Comparison of ENCODE assay signal across 8 mouse cellular contexts in the genomic region with DNA sequence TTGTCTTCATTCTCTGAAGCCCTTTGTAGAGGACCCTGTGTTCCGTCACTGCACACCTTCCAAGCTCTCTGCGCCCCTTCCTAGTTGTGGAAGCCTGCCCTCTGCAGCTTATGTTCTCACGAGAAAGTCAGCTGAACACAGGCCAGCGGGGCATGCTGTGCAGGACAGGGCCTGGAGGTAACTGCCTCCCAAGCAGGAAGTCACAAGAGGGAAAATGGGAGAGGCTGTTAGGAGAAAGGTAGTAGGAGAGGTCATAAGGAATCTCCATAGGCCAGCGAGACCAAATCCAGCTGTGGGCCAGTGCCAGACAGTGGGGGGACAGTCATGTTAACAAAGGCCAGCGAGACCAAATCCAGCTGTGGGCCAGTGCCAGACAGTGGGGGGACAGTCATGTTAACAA. TPM values are rescaled to one million over a fixed set of nuclear protein-coding genes. Genes with fewer than 3 reads are reported as not detected.
DNase-seq lines count a peak whose midpoint lies in the region; ATAC-seq and TF ChIP-seq lines count a peak whose summit lies in the region.
"Not testable (repeated sequence)": the region's sequence is repeated elsewhere in the genome, so short reads cannot be mapped to it uniquely, and the experiment has no call there.

No protein-coding gene starts in this region.

- not testable (repeated sequence) for ATAC-seq in heart, embryonic 11.5 days (replicated peaks; ENCODE audit: insufficient number of reproducible peaks, low FRiP score, low TSS enrichment); heart, postnatal 0 days (ENCODE audit: insufficient read depth, low read depth); hindbrain, embryonic 13.5 days (ENCODE audit: low FRiP score); kidney, embryonic 16.5 days (ENCODE audit: low FRiP score, low TSS enrichment); lung, embryonic 15.5 days (ENCODE audit: borderline replicate concordance, extremely low read depth, low FRiP score, low TSS enrichment)

- not testable (repeated sequence) for H3K4me3 ChIP-seq in heart, embryonic 11.5 days (ENCODE audit: low read depth, low read length); heart, postnatal 0 days (ENCODE audit: low read depth, low read length); hindbrain, embryonic 13.5 days; kidney, embryonic 16.5 days (ENCODE audit: low read length); layer of hippocampus, adult 2 months; lung, embryonic 15.5 days; midbrain, embryonic 10.5 days

- H3K27ac ChIP-seq in heart, embryonic 11.5 days (ENCODE audit: low read depth, low read length) = peak overlapping the region; percentile 46; the same call in 1 of the 2 replicates
- H3K27ac ChIP-seq in heart, postnatal 0 days (ENCODE audit: low read depth) = peak overlapping the region; percentile 84
- peak overlapping the region; percentile 23; the same call in 1 of the 2 replicates for H3K27ac ChIP-seq in hindbrain, embryonic 13.5 days
- H3K27ac ChIP-seq in kidney, embryonic 16.5 days (ENCODE audit: low read length) = peak overlapping the region; percentile 8; the same call in 1 of the 2 replicates
- H3K27ac ChIP-seq in layer of hippocampus, adult 2 months = peak overlapping the region; percentile 10; the same call in 1 of the 2 replicates
- H3K27ac ChIP-seq in lung, embryonic 15.5 days = peak overlapping the region; percentile 75
- H3K27ac ChIP-seq in midbrain, embryonic 10.5 days (replicated peaks) = 0 out of 2 replicates have a peak overlapping the region, but pooled peaks have one; percentile 2

- not testable (repeated sequence) for H3K9ac ChIP-seq in heart, embryonic 11.5 days (ENCODE audit: low read depth, low read length); heart, postnatal 0 days (replicated peaks; ENCODE audit: low read depth, low read length); hindbrain, embryonic 13.5 days; kidney, embryonic 16.5 days (replicated peaks; ENCODE audit: low read length); lung, embryonic 15.5 days

- WGBS in heart, embryonic 11.5 days (ENCODE audit: insufficient replicate concordance) = 67% methylated on average over 6 of the region's 6 CpGs
- WGBS in heart, postnatal 0 days = 57% methylated on average over 6 of the region's 6 CpGs
- WGBS in hindbrain, embryonic 13.5 days = 87% methylated on average over 6 of the region's 6 CpGs
- WGBS in kidney, embryonic 16.5 days = 78% methylated on average over 6 of the region's 6 CpGs
- WGBS in lung, embryonic 15.5 days = 67% methylated on average over 6 of the region's 6 CpGs
- WGBS in midbrain, embryonic 10.5 days = 89% methylated on average over 6 of the region's 6 CpGs

- H3K9me3 ChIP-seq in heart, embryonic 11.5 days (replicated peaks; ENCODE audit: control insufficient read depth, low read length); heart, postnatal 0 days (replicated peaks; ENCODE audit: control insufficient read depth, low read length); hindbrain, embryonic 13.5 days; kidney, embryonic 16.5 days (ENCODE audit: low read length); lung, embryonic 15.5 days; midbrain, embryonic 10.5 days (replicated peaks): not testable (repeated sequence)

- peak; percentile 96 for DNase-seq in heart, adult 11 months
- not testable (repeated sequence) for DNase-seq in heart, postnatal 0 days (ENCODE audit: low spot score); layer of hippocampus, adult 2 months (ENCODE audit: low spot score in 2 of 2); midbrain, embryonic 10.5 days (ENCODE audit: low spot score)

- not testable (repeated sequence) for H3K4me2 ChIP-seq in heart, embryonic 11.5 days; heart, postnatal 0 days (ENCODE audit: low read depth, low read length); hindbrain, embryonic 13.5 days; kidney, embryonic 16.5 days (replicated peaks; ENCODE audit: low read depth, low read length); lung, embryonic 15.5 days

- H3K36me3 ChIP-seq in heart, embryonic 11.5 days (ENCODE audit: control insufficient read depth, insufficient read depth, low read length) = not testable (repeated sequence)
- peaks cover 18% of the 10 kb centered on the region for H3K36me3 ChIP-seq in heart, postnatal 0 days (replicated peaks; ENCODE audit: control insufficient read depth, insufficient read depth, low read length)
- peaks cover 47% of the 10 kb centered on the region for H3K36me3 ChIP-seq in hindbrain, embryonic 13.5 days
- peaks cover 10% of the 10 kb centered on the region for H3K36me3 ChIP-seq in kidney, embryonic 16.5 days (ENCODE audit: insufficient read depth, low read length)
- H3K36me3 ChIP-seq in lung, embryonic 15.5 days = peaks cover 11% of the 10 kb centered on the region
- peaks cover 55% of the 10 kb centered on the region for H3K36me3 ChIP-seq in midbrain, embryonic 10.5 days

- TF ChIP-seq EP300 in heart, postnatal 0 days (IDR thresholded peaks at IDR 0.05; ENCODE audit: low read depth) = not testable (repeated sequence)

- H3K4me1 ChIP-seq in heart, embryonic 11.5 days (ENCODE audit: control insufficient read depth, insufficient read depth, low read length) = peaks cover 39% of the 10 kb centered on the region
- peaks cover 32% of the 10 kb centered on the region for H3K4me1 ChIP-seq in heart, postnatal 0 days (ENCODE audit: control insufficient read depth, insufficient read depth)
- peaks cover 28% of the 10 kb centered on the region for H3K4me1 ChIP-seq in hindbrain, embryonic 13.5 days (replicated peaks)
- peaks cover 19% of the 10 kb centered on the region for H3K4me1 ChIP-seq in kidney, embryonic 16.5 days (ENCODE audit: insufficient read depth, low read length)
- H3K4me1 ChIP-seq in lung, embryonic 15.5 days = peaks cover 21% of the 10 kb centered on the region
- H3K4me1 ChIP-seq in midbrain, embryonic 10.5 days = peaks cover 34% of the 10 kb centered on the region

- 0 out of 2 replicates have a peak, but pooled peaks have one; percentile 6 for TF ChIP-seq CTCF in heart, postnatal 0 days (IDR thresholded peaks at IDR 0.05; ENCODE audit: low read depth)
- not testable (repeated sequence) for TF ChIP-seq CTCF in layer of hippocampus, adult 2 months (conservative IDR thresholded peaks at IDR 0.05)

- not testable (repeated sequence) for H3K27me3 ChIP-seq in heart, embryonic 11.5 days (ENCODE audit: control insufficient read depth, insufficient read depth, low read length); heart, postnatal 0 days (ENCODE audit: control insufficient read depth, insufficient read depth, low read length); hindbrain, embryonic 13.5 days; kidney, embryonic 16.5 days (ENCODE audit: insufficient read depth, low read length); lung, embryonic 15.5 days; midbrain, embryonic 10.5 days (ENCODE audit: low read depth, poor library complexity, severe bottlenecking)

RNA-seq across cellular contexts. Expression of gene Bicd2, which starts 28.8 kb away (rescaled TPM):
- polyA plus RNA-seq in heart, embryonic 11.5 days (2014; fragmentation: Nextera tagmentation; extraction: Ambion mirVana) = 34.0 and 42.8 TPM in 2 replicates
- total RNA-seq in heart, postnatal 0 days (2014; rRNA removed; ENCODE audit: low replicate concordance) = 54.2 and 62.6 TPM in 2 replicates
- polyA plus RNA-seq in heart, postnatal 0 days (2015; fragmentation: Nextera tagmentation; extraction: Ambion mirVana) = 43.5 and 45.4 TPM in 2 replicates
- polyA plus RNA-seq in hindbrain, embryonic 13.5 days (2015; fragmentation: Nextera tagmentation; extraction: Ambion mirVana) = 28.2 and 29.3 TPM in 2 replicates
- polyA plus RNA-seq in kidney, embryonic 16.5 days (2015; fragmentation: Nextera tagmentation; extraction: Ambion mirVana) = 27.9 and 29.4 TPM in 2 replicates
- 10 to 100 TPM; 55.2 to 55.3 TPM for total RNA-seq in layer of hippocampus, adult 2 months (2021)
- 33.1 and 34.7 TPM in 2 replicates for polyA plus RNA-seq in lung, embryonic 15.5 days (2015; fragmentation: Nextera tagmentation; extraction: Ambion mirVana)
- polyA plus RNA-seq in midbrain, embryonic 10.5 days (2016; fragmentation: Nextera tagmentation; extraction: Ambion mirVana) = 29.7 and 33.9 TPM in 2 replicates

RNA-seq across cellular contexts. Expression of gene Fgd3, which starts 50.1 kb away (rescaled TPM):
- 0.10 and 0.64 TPM in 2 replicates for polyA plus RNA-seq in heart, embryonic 11.5 days (2014; fragmentation: Nextera tagmentation; extraction: Ambion mirVana)
- total RNA-seq in heart, postnatal 0 days (2014; rRNA removed; ENCODE audit: low replicate concordance) = 0.93 and 1.6 TPM in 2 replicates
- 0.04 and 0.05 TPM in 2 replicates for polyA plus RNA-seq in heart, postnatal 0 days (2015; fragmentation: Nextera tagmentation; extraction: Ambion mirVana)
- polyA plus RNA-seq in hindbrain, embryonic 13.5 days (2015; fragmentation: Nextera tagmentation; extraction: Ambion mirVana) = 1.4 and 2.0 TPM in 2 replicates
- 1.0 and 1.1 TPM in 2 replicates for polyA plus RNA-seq in kidney, embryonic 16.5 days (2015; fragmentation: Nextera tagmentation; extraction: Ambion mirVana)
- total RNA-seq in layer of hippocampus, adult 2 months (2021) = 1 to 10 TPM; 5.6 to 7.1 TPM
- 0.30 and 0.33 TPM in 2 replicates for polyA plus RNA-seq in lung, embryonic 15.5 days (2015; fragmentation: Nextera tagmentation; extraction: Ambion mirVana)
- polyA plus RNA-seq in midbrain, embryonic 10.5 days (2016; fragmentation: Nextera tagmentation; extraction: Ambion mirVana) = 1.1 and 1.5 TPM in 2 replicates

RNA-seq across cellular contexts. Expression of gene Ippk, which starts 50.8 kb away (rescaled TPM):
- 11.1 and 11.6 TPM in 2 replicates for polyA plus RNA-seq in heart, embryonic 11.5 days (2014; fragmentation: Nextera tagmentation; extraction: Ambion mirVana)
- 8.0 and 22.3 TPM in 2 replicates for total RNA-seq in heart, postnatal 0 days (2014; rRNA removed; ENCODE audit: low replicate concordance)
- 8.2 and 9.3 TPM in 2 replicates for polyA plus RNA-seq in heart, postnatal 0 days (2015; fragmentation: Nextera tagmentation; extraction: Ambion mirVana)
- polyA plus RNA-seq in hindbrain, embryonic 13.5 days (2015; fragmentation: Nextera tagmentation; extraction: Ambion mirVana) = 14.0 and 15.0 TPM in 2 replicates
- polyA plus RNA-seq in kidney, embryonic 16.5 days (2015; fragmentation: Nextera tagmentation; extraction: Ambion mirVana) = 17.4 and 17.9 TPM in 2 replicates
- 10 to 100 TPM; 33.1 to 41.0 TPM for total RNA-seq in layer of hippocampus, adult 2 months (2021)
- 15.1 and 15.2 TPM in 2 replicates for polyA plus RNA-seq in lung, embryonic 15.5 days (2015; fragmentation: Nextera tagmentation; extraction: Ambion mirVana)
- polyA plus RNA-seq in midbrain, embryonic 10.5 days (2016; fragmentation: Nextera tagmentation; extraction: Ambion mirVana) = 18.5 and 20.3 TPM in 2 replicates

Comparison
In these comparisons a context has a peak if more than half of its experiments do, and no peak if none do; other contexts are left out.
1. H3K27ac ChIP-seq: peak in every context shown above with its lines; median percentile 84 in heart, postnatal 0 days; 75 in lung, embryonic 15.5 days; 46 in heart, embryonic 11.5 days; 23 in hindbrain, embryonic 13.5 days; 10 in layer of hippocampus, adult 2 months; 8 in kidney, embryonic 16.5 days; 2 in midbrain, embryonic 10.5 days.